Mouse (Mus musculus): ENCODE data around the gene Utp14b. TPM values are rescaled to one million over a fixed set of nuclear protein-coding genes. Genes with fewer than 3 reads are reported as not detected.

Gene Utp14b
- total and polyA plus RNA-seq, 3 experiments = 6.5 to 9.6 TPM; not detected in 1

DNA sequence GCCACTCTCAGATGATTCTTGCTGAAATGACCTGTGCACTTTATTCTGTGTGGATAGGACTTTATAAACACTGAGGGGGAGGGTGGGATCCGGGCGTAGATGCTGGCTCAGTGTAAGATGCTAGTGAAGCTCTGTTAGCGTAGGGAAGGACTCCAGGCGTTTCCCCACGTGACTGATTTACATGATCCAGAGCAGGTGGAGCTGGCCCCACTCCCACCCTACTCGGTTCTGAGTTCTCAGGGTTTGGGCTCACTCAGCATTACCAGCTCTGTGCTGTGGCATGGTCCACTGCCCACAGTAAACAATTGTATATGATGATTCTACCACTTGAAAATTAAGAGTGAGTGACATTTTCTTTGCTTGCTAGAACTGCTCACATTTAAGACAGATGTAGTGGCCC is 40.3 kb downstream of the Utp14b start:
- TF ChIP-seq ZMIZ1 (IDR thresholded peaks at IDR 0.05; ENCODE audit: low read depth, low read length) = no peak
- TF ChIP-seq RCOR1 (IDR thresholded peaks at IDR 0.05; ENCODE audit: low read depth, low read length) = no peak
- no peak for TF ChIP-seq BHLHE40 (IDR thresholded peaks at IDR 0.05; ENCODE audit: borderline replicate concordance, low read depth, low read length)
- no peak for TF ChIP-seq USF1 (IDR thresholded peaks at IDR 0.05; ENCODE audit: low read depth, low read length)
- Histone ChIP-seq H3K9ac (ENCODE audit: control insufficient read depth, low read depth, low read length, poor library complexity, severe bottlenecking) (no peak overlapping the region), H3K36me3 (ENCODE audit: control insufficient read depth in 1 of 2, insufficient read depth in 2 of 2, low read length in 2 of 2) (peaks cover 4 to 6% of the 10 kb centered on the region in 2 experiments; a peak in 3 of 4 replicates), H3K4me1 (ENCODE audit: control insufficient read depth in 1 of 2, insufficient read depth in 2 of 2, low read length in 2 of 2) (peaks cover 4 to 5% of the 10 kb centered on the region in 2 experiments; a peak in 3 of 4 replicates), H3K27me3 (ENCODE audit: control insufficient read depth in 1 of 2, insufficient read depth in 2 of 2, low read length in 2 of 2) (no peaks in the 10 kb centered on the region), H3K9me3 (replicated peaks; ENCODE audit: insufficient read depth, low read length) (no peaks in the 10 kb centered on the region), H3K27ac (ENCODE audit: control insufficient read depth, low read depth, low read length) (no peak overlapping the region), H3K4me3 (ENCODE audit: control insufficient read depth in 1 of 2, insufficient read depth in 1 of 2, low read depth in 2 of 2, low read length in 2 of 2) (no peak overlapping the region), H3K79me2 (ENCODE audit: control insufficient read depth, insufficient read depth, low read length, poor library complexity) (no peaks in the 10 kb centered on the region)
- DNase-seq (ENCODE audit: low read depth, low spot score) = no peak

DNA sequence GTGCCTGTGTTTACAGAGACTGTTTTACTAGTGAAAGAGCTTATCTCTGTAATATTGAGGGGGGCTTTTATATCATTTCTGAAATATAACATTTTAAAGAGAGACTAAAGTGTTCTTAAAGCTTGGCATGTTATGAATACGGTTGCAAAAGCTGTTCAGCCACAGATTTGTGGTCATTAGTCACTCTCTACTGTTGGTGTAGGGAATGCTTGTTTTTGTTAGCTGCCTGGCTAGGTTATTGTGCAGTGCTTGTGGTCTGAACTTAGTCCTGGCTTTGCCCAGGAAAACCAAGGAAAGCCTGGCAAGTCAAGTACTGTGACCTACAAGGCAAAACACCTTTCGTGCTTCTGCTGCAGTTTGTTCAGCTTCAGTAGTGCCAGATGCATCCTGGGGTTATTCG is 43.9 kb downstream of the Utp14b start:
- peaks cover 0 to 8% of the 10 kb centered on the region in 2 experiments; a peak in 2 of 4 replicates for H3K36me3 ChIP-seq (ENCODE audit: control insufficient read depth in 1 of 2, insufficient read depth in 2 of 2, low read length in 2 of 2)

DNA sequence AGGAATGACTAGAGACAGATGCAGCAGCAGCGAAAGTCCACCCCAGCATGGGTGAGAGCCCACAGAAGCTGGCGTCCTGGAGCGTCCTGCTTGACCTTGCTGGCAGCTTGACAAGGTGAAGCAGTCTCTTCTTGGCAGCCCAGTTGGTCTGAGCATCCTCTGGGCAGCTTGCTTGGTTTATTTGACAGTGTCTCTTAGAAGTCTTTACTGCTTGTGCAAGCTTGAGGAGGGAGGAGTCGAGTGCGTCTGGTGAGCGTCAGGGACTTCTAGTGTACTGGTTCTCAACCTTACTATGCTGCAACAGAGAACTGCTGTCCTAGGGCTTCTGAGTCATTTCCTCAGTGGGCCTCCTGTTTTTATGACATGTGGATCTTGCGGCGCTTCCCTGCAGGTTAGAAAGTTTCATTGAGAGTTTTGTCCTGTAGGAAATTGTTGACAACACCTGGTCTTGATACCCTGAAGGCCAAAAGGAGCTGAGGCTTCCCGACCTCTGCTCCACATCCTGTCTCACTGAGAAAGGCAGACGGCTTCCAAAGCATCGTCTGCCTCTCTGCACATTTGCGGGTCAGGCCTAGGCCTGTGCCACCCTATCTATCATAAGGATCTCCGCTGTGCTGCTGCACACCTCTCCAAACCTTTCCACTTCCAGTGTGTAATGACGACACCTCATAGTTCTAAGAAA is 44.6 kb downstream of the Utp14b start:
- no peak overlapping the region for H3K4me3 ChIP-seq (ENCODE audit: control insufficient read depth in 1 of 2, insufficient read depth in 1 of 2, low read depth in 2 of 2, low read length in 2 of 2)
- no peak for DNase-seq (ENCODE audit: low read depth, low spot score)

More for the DNA sequence above, 43.9 kb downstream of the Utp14b start:
- Histone ChIP-seq H3K27ac (ENCODE audit: control insufficient read depth, low read depth, low read length) (no peak overlapping the region), H3K79me2 (ENCODE audit: control insufficient read depth, insufficient read depth, low read length, poor library complexity) (no peaks in the 10 kb centered on the region), H3K9me3 (replicated peaks; ENCODE audit: insufficient read depth, low read length) (no peaks in the 10 kb centered on the region), H3K9ac (ENCODE audit: control insufficient read depth, low read depth, low read length, poor library complexity, severe bottlenecking) (no peak overlapping the region), H3K4me3 (ENCODE audit: control insufficient read depth in 1 of 2, insufficient read depth in 1 of 2, low read depth in 2 of 2, low read length in 2 of 2) (no peak overlapping the region), H3K4me1 (ENCODE audit: control insufficient read depth in 1 of 2, insufficient read depth in 2 of 2, low read length in 2 of 2) (no peaks in the 10 kb centered on the region), H3K27me3 (ENCODE audit: control insufficient read depth in 1 of 2, insufficient read depth in 2 of 2, low read length in 2 of 2) (no peaks in the 10 kb centered on the region)
- no peak for TF ChIP-seq GABPA (IDR thresholded peaks at IDR 0.05; ENCODE audit: low read depth, low read length)
- no peak for TF ChIP-seq BHLHE40 (IDR thresholded peaks at IDR 0.05; ENCODE audit: borderline replicate concordance, low read depth, low read length)
- no peak for TF ChIP-seq TAL1 (IDR thresholded peaks at IDR 0.05; ENCODE audit: low read length)
- no peak for TF ChIP-seq MXI1 (IDR thresholded peaks at IDR 0.05; ENCODE audit: low read depth, low read length)
- no peak for TF ChIP-seq ZC3H11A (IDR thresholded peaks at IDR 0.05; ENCODE audit: low read depth, low read length)
- TF ChIP-seq TCF12 (IDR thresholded peaks at IDR 0.05; ENCODE audit: low read depth, low read length) = no peak
- TF ChIP-seq GATA1 (IDR thresholded peaks at IDR 0.05; ENCODE audit: low read depth, low read length) = no peak
- TF ChIP-seq MEF2A (IDR thresholded peaks at IDR 0.05; ENCODE audit: extremely low read depth, insufficient replicate concordance, low read depth, low read length, poor library complexity, severe bottlenecking) = no peak
- TF ChIP-seq SMC3 (IDR thresholded peaks at IDR 0.05; ENCODE audit: low read depth, low read length) = no peak
- no peak for TF ChIP-seq MYB (IDR thresholded peaks at IDR 0.05; ENCODE audit: low read depth, low read length)
- TF ChIP-seq USF2 (IDR thresholded peaks at IDR 0.05; ENCODE audit: borderline replicate concordance in 1 of 2, insufficient read depth in 1 of 2, low read depth in 1 of 2, low read length in 2 of 2) = no peak
- no peak for TF ChIP-seq KAT2A (conservative IDR thresholded peaks at IDR 0.05; ENCODE audit: low read depth, low read length)
- no peak for TF ChIP-seq MAZ (IDR thresholded peaks at IDR 0.05; ENCODE audit: low read depth, low read length)
- TF ChIP-seq UBTF (IDR thresholded peaks at IDR 0.05; ENCODE audit: borderline replicate concordance, insufficient read depth, low read depth, low read length) = no peak
- TF ChIP-seq POLR2AphosphoS5 (IDR thresholded peaks at IDR 0.05; ENCODE audit: borderline replicate concordance, low read depth, low read length) = no peak
- TF ChIP-seq ZNF384 (IDR thresholded peaks at IDR 0.05; ENCODE audit: low read depth, low read length) = no peak
- TF ChIP-seq JUND (IDR thresholded peaks at IDR 0.05; ENCODE audit: low read depth, low read length) = no peak
- no peak for TF ChIP-seq ETS1 (IDR thresholded peaks at IDR 0.05; ENCODE audit: low read depth, low read length)
- no peak for DNase-seq (ENCODE audit: low read depth, low spot score)

More for the DNA sequence above, 44.6 kb downstream of the Utp14b start:
- H3K4me1 ChIP-seq (ENCODE audit: control insufficient read depth in 1 of 2, insufficient read depth in 2 of 2, low read length in 2 of 2) = no peaks in the 10 kb centered on the region
- H3K79me2 ChIP-seq (ENCODE audit: control insufficient read depth, insufficient read depth, low read length, poor library complexity) = no peaks in the 10 kb centered on the region
- no peaks in the 10 kb centered on the region for H3K9me3 ChIP-seq (replicated peaks; ENCODE audit: insufficient read depth, low read length)
- no peak overlapping the region for H3K27ac ChIP-seq (ENCODE audit: control insufficient read depth, low read depth, low read length)
- H3K36me3 ChIP-seq (ENCODE audit: control insufficient read depth in 1 of 2, insufficient read depth in 2 of 2, low read length in 2 of 2) = peaks cover 0 to 8% of the 10 kb centered on the region in 2 experiments; a peak in 2 of 4 replicates
- H3K9ac ChIP-seq (ENCODE audit: control insufficient read depth, low read depth, low read length, poor library complexity, severe bottlenecking) = no peak overlapping the region
- no peaks in the 10 kb centered on the region for H3K27me3 ChIP-seq (ENCODE audit: control insufficient read depth in 1 of 2, insufficient read depth in 2 of 2, low read length in 2 of 2)
- TF ChIP-seq ZNF384 (IDR thresholded peaks at IDR 0.05; ENCODE audit: low read depth, low read length) (no peak), NELFE (IDR thresholded peaks at IDR 0.05; ENCODE audit: low read depth, low read length) (no peak), MEF2A (IDR thresholded peaks at IDR 0.05; ENCODE audit: extremely low read depth, insufficient replicate concordance, low read depth, low read length, poor library complexity, severe bottlenecking) (no peak), MAFK (IDR thresholded peaks at IDR 0.05; ENCODE audit: borderline replicate concordance, low read depth, low read length) (no peak), MAX (IDR thresholded peaks at IDR 0.05; ENCODE audit: low read length) (no peak), TBP (IDR thresholded peaks at IDR 0.05; ENCODE audit: low read depth, low read length) (no peak), ZKSCAN1 (IDR thresholded peaks at IDR 0.05; ENCODE audit: low read depth, low read length) (no peak), CHD2 (IDR thresholded peaks at IDR 0.05; ENCODE audit: low read length) (no peak), HCFC1 (IDR thresholded peaks at IDR 0.05; ENCODE audit: low read depth, low read length) (no peak), MXI1 (IDR thresholded peaks at IDR 0.05; ENCODE audit: low read depth, low read length) (no peak), USF2 (IDR thresholded peaks at IDR 0.05; ENCODE audit: borderline replicate concordance in 1 of 2, insufficient read depth in 1 of 2, low read depth in 1 of 2, low read length in 2 of 2) (no peak), ZC3H11A (IDR thresholded peaks at IDR 0.05; ENCODE audit: low read depth, low read length) (no peak)

Measured in MEL (cell line).